Mouse (Mus musculus) lung, postnatal 36 days (tissue): ENCODE data around the gene Oas1c.
"Not testable (repeated sequence)": the region's sequence is repeated elsewhere in the genome, so short reads cannot be mapped to it uniquely, and the experiment has no call there.

ENCODE experiments used
- DNase-seq: peaks from one replicate; pipeline ENCODE4 v3.0.0; 2022; ENCODE audit warnings: mixed read lengths

Oas1c gene

GRCm38 (mm10) chr5:120811951-120812819, at the start of gene Oas1c:
TSS of gene Oas1c (minus strand) at chr5:120812514.
- DNase-seq, result peak; percentile 96

GRCm38 (mm10) chr5:120861121-120861520, 48.8 kb upstream of the Oas1c start, which contains the start of gene Oas1h:
TSS of gene Oas1h (plus strand) at chr5:120861421.
- DNase-seq, result no peak

- DNase-seq, result no peak
Measured at GRCm38 (mm10) chr5:120859241-120859640, 46.9 kb upstream of the Oas1c start.

DNA sequence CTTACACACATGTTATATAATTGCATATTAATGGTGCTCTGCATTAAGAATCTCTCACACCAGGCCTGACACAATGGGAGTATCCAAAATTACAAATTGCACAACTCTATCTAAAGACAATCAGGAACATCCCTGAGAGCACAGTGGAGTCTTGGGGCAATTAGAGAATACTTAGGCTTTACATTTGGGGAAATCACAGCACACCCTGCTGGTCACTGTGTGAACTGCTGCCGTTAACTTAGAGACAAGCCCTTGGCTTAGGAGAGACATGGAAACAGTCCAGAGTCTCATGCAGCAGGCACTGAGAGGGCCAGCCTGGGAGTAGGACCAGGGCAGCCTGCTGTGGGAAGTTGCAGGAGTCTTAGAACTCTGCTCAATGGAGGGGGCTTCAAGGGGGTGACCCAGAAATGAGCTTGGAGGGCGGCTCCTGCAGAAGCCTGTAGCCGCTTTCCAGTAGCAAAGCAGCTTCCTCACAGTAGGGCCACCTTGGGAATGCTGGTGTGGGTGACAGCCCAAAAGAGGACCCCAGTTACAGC, 37.4 kb upstream of the Oas1c start:
- DNase-seq, result peak; percentile 69

DNA sequence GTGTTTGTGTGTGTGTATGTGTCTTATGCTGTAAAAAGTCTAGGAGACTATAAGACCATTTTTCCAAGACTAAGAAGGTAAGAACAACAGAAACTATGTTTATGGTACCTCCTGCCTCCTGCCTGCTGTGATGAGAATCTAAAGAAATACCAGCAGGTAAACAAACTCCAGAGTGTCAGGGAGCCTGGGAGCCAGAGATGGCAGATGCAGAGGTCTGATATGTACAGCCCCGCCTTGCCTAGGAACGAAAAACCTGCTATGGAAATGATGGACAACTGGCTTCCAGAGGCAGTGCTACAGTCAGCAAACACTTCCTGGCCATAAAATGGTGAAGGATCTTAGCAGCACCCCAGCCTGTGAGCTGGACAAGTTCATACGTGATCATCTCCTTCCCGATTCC, 34.8 kb upstream of the Oas1c start, which contains the start of gene Oas1f:
Gene Oas1f, plus strand, starts transcription at position 301 of the 400 bp plus-strand sequence.
- no peak for DNase-seq

DNA sequence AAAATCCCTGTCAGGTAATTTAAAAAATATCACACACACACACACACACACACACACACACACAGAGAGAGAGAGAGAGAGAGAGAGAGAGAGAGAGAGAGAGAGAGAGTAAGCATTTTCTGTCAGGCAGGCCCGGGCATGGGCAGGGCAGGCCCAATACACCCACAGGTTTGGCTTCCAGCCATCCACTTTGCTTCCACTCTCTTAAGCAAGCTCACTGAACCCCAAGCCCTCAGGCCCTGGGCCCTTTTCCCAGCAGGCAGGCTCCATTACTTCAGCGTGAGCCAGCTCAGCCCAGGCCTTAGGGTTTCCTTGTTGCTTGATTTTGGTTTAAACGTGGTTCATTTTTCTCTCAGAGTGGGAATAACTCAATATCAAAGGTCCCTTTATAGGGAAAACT, 32.4 kb upstream of the Oas1c start:
- DNase-seq, result peak; percentile 56

DNA sequence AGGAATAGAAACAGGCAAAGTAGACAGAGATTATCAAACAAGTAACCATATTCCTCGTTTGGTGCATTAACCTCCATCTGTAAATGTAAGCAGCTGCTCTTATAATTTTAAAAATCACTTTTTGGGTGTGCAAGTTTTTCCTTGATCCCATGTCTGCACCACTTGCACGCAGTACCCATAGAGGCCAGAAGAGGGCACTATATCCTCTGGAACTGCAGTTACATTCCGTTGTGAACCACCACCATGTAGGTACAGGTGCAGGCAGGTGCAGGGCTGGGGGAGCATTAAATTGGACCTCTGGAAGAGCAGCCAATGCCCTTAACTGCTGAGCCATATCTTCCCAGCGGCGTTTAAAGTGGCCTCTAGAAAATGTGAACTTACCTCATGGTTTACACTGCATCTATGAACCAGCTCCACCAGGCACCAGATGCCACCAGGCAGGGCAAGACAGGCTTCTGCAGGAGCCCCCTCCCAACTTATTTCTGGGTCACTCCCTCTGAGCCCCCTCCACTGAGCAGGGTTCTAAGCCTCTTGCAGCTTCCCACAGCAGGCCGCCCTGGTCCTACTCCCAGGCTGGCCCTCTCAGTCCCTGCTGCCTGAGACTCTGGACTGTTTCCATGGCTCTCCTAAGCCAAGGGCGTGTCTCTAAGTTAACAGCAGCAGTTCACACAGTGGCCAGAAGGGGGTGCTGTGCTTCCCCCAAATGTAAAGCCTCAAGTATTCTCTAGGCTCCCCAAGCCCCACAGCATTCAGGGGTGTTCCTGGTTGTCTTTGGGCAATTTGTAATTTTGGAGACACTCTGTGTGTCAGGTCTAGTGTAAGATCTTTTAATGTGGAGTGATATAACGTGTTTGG, 24.6 kb upstream of the Oas1c start:
- DNase-seq, result peak; percentile 70

DNA sequence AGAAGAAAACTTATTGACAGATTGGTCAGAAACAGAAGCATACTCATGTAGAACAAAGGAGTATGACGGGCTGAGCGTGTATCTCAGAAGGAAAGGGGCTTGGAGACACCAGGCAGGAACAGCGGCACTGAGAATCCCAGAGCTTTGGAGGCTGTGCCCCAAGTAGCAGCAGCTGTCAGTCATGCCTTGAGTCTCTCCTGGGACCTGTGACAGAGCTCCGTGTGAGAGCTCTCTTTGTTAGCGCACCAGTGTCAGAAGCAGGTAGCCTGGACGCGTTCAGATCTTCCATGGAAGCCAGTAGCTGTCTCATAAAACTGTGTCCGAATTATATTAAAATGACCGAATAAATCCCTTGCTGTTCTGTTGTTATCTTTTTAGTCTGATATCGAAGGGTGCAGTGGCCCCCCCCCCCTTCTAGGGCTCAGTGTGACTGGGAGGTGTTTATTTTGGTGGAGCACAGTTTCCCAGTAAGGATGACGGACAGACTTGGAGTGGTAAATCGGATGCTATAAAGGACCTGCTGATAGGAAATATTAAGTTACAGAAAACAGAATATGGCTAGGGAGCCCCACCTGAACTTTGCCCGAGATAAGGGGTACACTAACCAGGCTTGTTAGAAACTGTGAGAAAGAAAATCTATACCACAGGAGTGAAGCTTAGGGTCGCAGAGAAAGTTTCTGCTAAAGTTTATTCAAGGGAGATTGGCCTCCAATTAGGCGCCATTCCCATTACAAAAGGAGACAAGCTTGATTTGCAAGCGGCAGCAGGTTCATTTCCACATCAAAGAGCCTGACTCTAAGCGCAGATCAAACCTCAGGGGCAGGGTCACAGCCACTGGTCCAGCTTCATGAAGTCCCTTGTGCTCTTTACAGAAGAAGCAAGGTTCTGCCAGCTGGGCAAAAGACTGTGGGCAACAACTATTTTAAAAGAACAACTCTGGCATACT, 21.3 kb upstream of the Oas1c start:
- DNase-seq, result no peak

DNA sequence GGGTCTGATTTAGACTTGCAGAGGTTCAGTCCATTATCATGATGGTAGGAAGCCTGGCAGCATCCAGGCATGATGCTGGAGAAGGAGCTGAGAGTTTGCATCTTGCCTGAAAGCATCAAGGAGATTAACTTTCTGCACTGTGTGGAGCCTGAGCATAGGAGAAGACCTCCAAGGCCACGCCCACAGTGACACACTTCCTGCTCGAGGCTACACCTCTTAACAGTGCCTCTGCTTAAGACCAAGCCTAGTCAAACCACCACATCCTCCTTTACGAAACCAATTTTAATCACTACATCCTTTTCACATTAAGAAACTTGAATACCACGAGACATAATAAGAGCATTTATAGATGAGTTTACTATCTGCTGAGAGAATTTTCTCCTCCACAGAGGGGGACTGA, 18.7 kb upstream of the Oas1c start:
- no peak for DNase-seq

DNA sequence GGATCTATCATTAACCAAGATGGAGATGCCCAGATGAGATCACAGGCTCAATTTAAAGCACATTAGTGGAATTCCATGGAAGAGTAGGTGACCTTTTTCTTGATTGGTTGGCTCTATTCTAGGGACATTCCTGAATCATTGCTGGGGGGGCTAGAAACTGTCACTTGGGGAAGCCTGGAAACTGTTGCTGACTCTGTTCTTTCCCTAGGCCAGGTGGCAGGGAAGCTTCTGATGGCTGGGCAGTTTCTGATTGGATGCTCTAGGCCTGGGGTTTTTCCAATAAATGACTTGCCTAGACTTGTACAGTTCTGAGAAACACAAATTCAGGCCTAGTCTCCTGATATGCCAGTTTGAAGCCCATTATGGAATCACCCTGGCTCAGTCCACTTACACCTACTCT, 6.7 kb upstream of the Oas1c start:
- no peak for DNase-seq

DNA sequence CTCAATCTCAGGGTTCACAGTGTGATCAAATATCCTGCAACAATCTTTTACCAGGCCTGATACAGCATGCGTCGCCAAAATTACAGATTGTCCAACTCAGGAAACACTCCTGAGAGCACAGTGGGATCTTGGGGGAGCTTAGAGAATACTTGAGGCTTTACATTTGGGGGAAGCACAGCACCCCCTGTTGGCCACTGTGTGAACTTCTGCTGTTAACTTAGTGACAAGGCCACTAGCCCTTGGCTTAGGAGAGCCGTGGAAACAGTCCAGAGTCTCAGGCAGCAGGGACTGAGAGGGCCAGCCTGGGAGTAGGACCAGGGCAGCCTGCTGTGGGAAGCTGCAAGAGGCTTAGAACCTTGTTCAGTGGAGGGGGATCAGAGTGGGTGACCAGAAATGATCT, 3.6 kb upstream of the Oas1c start:
- peak; percentile 46 for DNase-seq

GRCm38 (mm10) chr5:120813023-120813422, 709 bp upstream of the Oas1c start:
- no peak for DNase-seq

- DNase-seq, result no peak
Measured at GRCm38 (mm10) chr5:120809171-120809570, 3.1 kb downstream of the Oas1c start.

DNA sequence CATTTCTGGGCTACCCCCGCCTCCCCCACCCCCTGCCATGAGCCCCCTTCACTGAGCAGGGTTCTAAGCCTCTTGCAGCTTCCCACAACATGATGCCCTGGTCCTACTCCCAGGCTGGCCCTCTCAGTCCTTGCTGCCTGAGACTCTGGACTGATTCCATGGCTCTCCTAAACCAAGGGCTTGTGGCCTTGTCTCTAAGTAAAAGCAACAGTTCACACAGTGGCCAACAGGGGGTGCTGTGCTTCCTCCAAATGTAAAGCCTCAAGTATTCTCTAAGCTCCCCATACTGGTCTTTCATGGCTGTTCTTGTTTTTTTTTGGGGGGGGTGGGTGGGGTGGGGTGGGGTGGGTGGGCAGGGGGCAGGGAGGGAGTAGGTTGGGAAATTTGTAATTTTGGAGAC, 5.9 kb downstream of the Oas1c start:
- peak; percentile 84 for DNase-seq

DNA sequence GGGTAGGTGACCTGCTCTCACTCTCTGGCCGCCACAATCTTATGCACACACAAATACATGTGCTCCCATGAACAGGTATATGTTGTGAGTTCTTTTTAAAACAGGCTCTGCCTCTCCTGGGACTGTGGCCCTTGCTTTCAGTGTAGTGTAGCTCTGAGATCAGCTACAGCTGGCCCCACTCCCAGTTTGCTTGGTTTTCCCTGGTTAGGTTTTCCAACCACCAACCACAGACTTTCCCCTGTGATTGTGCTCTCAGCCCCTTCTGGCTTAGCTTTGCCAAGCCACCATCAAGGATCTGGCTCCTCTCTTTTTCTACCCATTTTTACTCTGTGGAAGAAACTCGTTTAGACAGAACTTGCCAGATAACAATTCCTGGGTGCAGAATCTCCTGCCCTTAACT, 8.7 kb downstream of the Oas1c start:
- DNase-seq, result no peak

DNA sequence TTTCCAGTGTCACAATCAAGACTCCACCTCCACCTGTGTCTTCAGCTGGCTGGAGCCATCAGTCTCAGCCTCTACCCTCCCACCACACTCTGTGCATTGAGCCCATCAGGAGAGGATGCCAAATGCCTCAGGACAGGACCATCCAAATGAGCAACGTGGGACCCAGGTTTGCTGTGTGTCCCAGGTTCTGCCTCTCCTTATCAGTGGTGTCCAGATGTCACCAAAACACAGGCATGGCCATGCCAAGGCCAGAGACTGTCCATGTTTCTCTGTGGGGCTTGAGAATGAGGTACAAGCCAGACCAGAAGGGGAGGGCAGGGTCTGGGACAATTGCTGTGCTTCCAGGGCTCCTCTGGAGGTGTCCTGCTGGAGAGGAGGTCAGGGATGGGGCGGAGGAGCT, 13.4 kb downstream of the Oas1c start:
- not testable (repeated sequence) for DNase-seq

GRCm38 (mm10) chr5:120798147-120798546, 14.2 kb downstream of the Oas1c start:
- DNase-seq, result not testable (repeated sequence)

DNA sequence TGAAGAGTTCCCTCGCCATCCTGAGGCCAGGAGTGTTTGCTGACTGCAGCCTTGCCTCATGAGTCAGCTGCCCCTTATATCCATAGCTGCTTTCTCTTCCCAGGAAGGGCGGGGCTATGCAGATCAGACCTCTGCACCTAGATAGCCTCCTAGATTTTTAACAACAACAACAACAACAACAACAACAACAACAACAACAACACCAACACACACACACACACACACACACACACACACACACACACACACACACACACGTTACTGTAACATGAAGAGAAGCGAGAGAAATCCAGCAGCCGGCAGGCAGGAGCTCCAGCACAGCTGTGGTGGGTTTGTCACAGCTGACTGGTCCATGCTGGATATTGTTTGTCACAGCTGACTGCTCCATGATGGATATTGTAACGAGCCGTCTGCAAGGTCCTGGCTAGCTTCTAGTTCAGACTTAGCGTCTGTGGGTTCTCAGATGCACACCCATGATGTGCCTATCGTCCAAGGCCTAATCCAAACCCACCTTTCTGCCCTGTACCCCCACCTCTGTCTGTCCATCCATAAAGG, 16.8 kb downstream of the Oas1c start, which contains the start of gene Oas1e:
Gene Oas1e, minus strand, starts transcription at position 51 of the 555 bp plus-strand sequence.
- not testable (repeated sequence) for DNase-seq

GRCm38 (mm10) chr5:120793043-120793442, 19.3 kb downstream of the Oas1c start:
- peak; percentile 77 for DNase-seq

GRCm38 (mm10) chr5:120787042-120787441, 25.3 kb downstream of the Oas1c start:
- DNase-seq, result no peak

- DNase-seq, result no peak
Measured at GRCm38 (mm10) chr5:120782446-120782845, 29.9 kb downstream of the Oas1c start.

DNA sequence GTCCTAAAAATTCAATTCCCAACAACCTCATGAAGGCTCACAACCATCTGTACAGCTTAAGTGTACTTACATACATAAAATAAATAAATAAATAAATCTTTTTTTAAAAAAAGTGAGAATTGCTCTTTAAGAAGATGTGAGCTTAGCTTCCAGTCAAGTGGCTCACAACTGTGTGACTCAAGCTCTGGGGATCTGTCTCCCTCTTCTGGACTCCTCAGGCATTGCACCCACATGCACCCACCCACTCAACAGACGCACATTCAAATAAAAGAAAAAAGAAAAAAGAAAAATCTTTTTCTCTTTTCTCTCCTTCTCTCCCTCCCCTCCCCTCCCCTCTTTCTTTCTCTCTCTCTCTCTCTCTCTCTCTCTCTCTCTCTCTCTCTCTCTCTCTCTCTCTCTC, 30.7 kb downstream of the Oas1c start:
- DNase-seq, result no peak
